Mouse (Mus musculus) adrenal gland, postnatal 4 days (tissue): ENCODE measurements around the gene Foxb1. TPM values are rescaled to one million over a fixed set of nuclear protein-coding genes. Genes with fewer than 3 reads are reported as not detected.

Experiments
- DNase-seq, 2 experiments: peaks; one replicate each; pipeline ENCODE4 v3.0.0; 2021 to 2022; ENCODE audit warnings: low spot score in 2 of 2, mixed read lengths in 2 of 2
- long read RNA-seq, 2 experiments: library from polyadenylated mRNA; stranded (forward); transcript quantifications; one replicate each; pipeline ENCODE4 v2.0.0; 2021
- total RNA-seq, 2 experiments: library from RNA; stranded (reverse); gene quantifications; 2 replicates each; pipeline ENCODE4 v1.2.3; 2021

The Foxb1 gene
- not detected for total RNA-seq
- long read RNA-seq, experiment 1 = 0 reads
- long read RNA-seq, experiment 2 = 0 reads

GRCm38 (mm10) chr9:69760371-69761301 is at the start of gene Foxb1:
Foxb1 (minus strand) TSS chr9:69760940.
- no peak for DNase-seq

GRCm38 (mm10) chr9:69790562-69790961 is 29.8 kb upstream of the Foxb1 start:
- DNase-seq = no peak

GRCm38 (mm10) chr9:69779996-69780395 is 19.3 kb upstream of the Foxb1 start:
- DNase-seq = no peak

- no peak for DNase-seq
These were observed 9.3 kb upstream of the Foxb1 start for GRCm38 (mm10) chr9:69769949-69770585.

- DNase-seq = no peak
These were observed 8.6 kb upstream of the Foxb1 start for GRCm38 (mm10) chr9:69769091-69769948.

GRCm38 (mm10) chr9:69768136-69768875 is 7.6 kb upstream of the Foxb1 start:
- DNase-seq = no peak

GRCm38 (mm10) chr9:69767421-69767820 is 6.7 kb upstream of the Foxb1 start:
- DNase-seq = no peak

- no peak for DNase-seq
These were observed 6.2 kb upstream of the Foxb1 start for GRCm38 (mm10) chr9:69766936-69767335.

- DNase-seq = no peak
These were observed 5.6 kb upstream of the Foxb1 start for GRCm38 (mm10) chr9:69766301-69766700.

GRCm38 (mm10) chr9:69765483-69766050 is 4.8 kb upstream of the Foxb1 start:
- DNase-seq = no peak

- no peak for DNase-seq
These were observed 4.1 kb upstream of the Foxb1 start for GRCm38 (mm10) chr9:69764586-69765482.

GRCm38 (mm10) chr9:69763681-69764585 is 3.2 kb upstream of the Foxb1 start:
- no peak for DNase-seq

GRCm38 (mm10) chr9:69762703-69763102 is 2.0 kb upstream of the Foxb1 start:
- no peak for DNase-seq

- no peak for DNase-seq
These were observed 1.5 kb upstream of the Foxb1 start for GRCm38 (mm10) chr9:69762221-69762620.

- no peak for DNase-seq
These were observed 829 bp upstream of the Foxb1 start for GRCm38 (mm10) chr9:69761569-69761968.

GRCm38 (mm10) chr9:69759721-69760221 is 969 bp downstream of the Foxb1 start:
- DNase-seq = no peak

GRCm38 (mm10) chr9:69758946-69759615 is 1.7 kb downstream of the Foxb1 start:
- no peak for DNase-seq
